Mouse (Mus musculus): ENCODE measurements around the gene Acvr1b. TPM values are rescaled to one million over a fixed set of nuclear protein-coding genes. Genes with fewer than 3 reads are reported as not detected.

Acvr1b gene
- total and polyA plus RNA-seq, 3 experiments, result under 0.01 TPM; not detected in 2

DNA sequence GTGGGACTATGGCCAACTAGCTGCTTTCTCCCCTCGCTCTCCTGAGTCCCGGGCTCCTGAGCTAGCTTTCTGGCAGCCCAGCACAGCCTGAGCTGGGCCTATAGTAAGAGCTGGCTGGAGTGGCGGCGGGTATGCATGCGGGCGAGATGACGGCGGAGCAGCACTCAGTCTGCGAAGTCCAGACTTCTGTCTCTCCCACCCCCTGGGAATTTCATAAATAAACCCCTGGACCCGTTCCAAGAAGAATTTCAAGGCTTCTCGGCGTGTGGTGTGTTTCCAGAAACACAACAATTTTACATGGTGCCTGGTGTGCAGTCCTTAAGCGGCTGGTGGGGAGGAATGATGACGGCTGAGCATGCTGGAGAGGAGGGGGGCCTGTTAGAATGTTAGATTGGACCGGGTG is 10.8 kb upstream of the Acvr1b start:
- ATAC-seq (ENCODE audit: extremely low read depth, insufficient number of reproducible peaks, low FRiP score, poor library complexity, severe bottlenecking), result no peak
- Histone ChIP-seq H3K4me1 (ENCODE audit: insufficient read depth, low read depth, low read length) (no peaks in the 10 kb centered on the region), H3K36me3 (replicated peaks) (no peaks in the 10 kb centered on the region), H3K4me3 (ENCODE audit: low read depth, low read length) (no peak overlapping the region), H3K9me3 (replicated peaks) (peaks cover 71% of the 10 kb centered on the region), H3K27me3 (ENCODE audit: insufficient read depth, low read length) (0 out of 2 replicates have a peak, but pooled peaks cover 2% of the 10 kb centered on the region)
- TF ChIP-seq CTCF (IDR thresholded peaks at IDR 0.05; ENCODE audit: low read depth, low read length) (no peak), GATA1 (IDR thresholded peaks at IDR 0.05; ENCODE audit: borderline replicate concordance, low read length) (no peak), TAL1 (conservative IDR thresholded peaks at IDR 0.05; ENCODE audit: low read depth, low read length) (no peak), POLR2AphosphoS5 (IDR thresholded peaks at IDR 0.05; ENCODE audit: insufficient replicate concordance, low read depth, low read length) (no peak), GATA2 (IDR thresholded peaks at IDR 0.05; ENCODE audit: borderline replicate concordance, low read depth, low read length) (no peak)
- no peak for DNase-seq (ENCODE audit: low spot score)

DNA sequence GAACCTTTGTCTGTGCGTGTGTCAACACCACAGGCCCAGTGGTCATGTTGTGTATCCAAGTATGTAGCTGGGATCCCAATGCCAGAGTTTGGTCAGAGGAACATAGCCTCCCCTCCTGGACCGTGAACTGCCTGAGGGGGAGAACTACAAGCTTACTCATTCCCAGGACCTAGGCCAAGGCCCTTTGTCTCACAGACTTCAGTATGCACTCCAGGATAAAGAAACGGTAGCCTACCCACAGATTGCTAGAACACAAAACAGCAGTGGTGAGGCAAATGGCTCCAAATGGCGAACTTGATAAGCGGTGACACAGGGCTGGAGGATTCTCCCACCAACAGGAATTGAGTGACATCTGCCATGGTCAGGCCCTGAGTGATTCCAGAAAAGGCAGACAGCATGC is 10.0 kb upstream of the Acvr1b start:
- Histone ChIP-seq H3K27me3 (ENCODE audit: insufficient read depth, low read length) (0 out of 2 replicates have a peak, but pooled peaks cover 2% of the 10 kb centered on the region), H3K4me3 (ENCODE audit: low read depth, low read length) (no peak overlapping the region), H3K4me1 (ENCODE audit: insufficient read depth, low read depth, low read length) (no peaks in the 10 kb centered on the region), H3K36me3 (replicated peaks) (no peaks in the 10 kb centered on the region), H3K9me3 (replicated peaks) (peaks cover 70% of the 10 kb centered on the region)
- TF ChIP-seq POLR2AphosphoS5 (IDR thresholded peaks at IDR 0.05; ENCODE audit: insufficient replicate concordance, low read depth, low read length) (no peak), GATA1 (IDR thresholded peaks at IDR 0.05; ENCODE audit: borderline replicate concordance, low read length) (no peak)
- DNase-seq (ENCODE audit: low spot score) (no peak), ATAC-seq (ENCODE audit: extremely low read depth, insufficient number of reproducible peaks, low FRiP score, poor library complexity, severe bottlenecking) (no peak)

DNA sequence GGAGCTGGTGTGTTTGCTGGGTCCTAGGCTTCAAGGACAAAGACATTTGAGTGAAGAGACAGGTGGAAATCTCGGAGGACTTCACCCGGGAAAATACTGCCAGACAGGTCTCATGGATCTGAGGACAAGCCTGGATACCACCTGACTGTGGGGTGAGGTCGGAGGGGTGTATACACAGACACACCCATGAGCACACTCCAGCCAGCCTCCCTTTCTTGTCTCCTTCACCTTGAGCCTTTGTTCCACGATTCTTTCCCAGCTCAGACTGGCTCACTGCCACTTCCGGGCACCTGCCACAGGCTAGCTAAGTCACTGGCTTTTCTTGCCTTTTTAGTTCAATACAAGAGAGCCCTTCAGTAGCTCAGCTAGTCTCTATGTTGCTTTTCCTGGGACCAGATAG is 9.6 kb upstream of the Acvr1b start:
- ATAC-seq (ENCODE audit: extremely low read depth, insufficient number of reproducible peaks, low FRiP score, poor library complexity, severe bottlenecking) (no peak), DNase-seq (ENCODE audit: low spot score) (no peak)
- Histone ChIP-seq H3K36me3 (replicated peaks) (no peaks in the 10 kb centered on the region), H3K9me3 (replicated peaks) (peaks cover 75% of the 10 kb centered on the region), H3K27me3 (ENCODE audit: insufficient read depth, low read length) (0 out of 2 replicates have a peak, but pooled peaks cover 2% of the 10 kb centered on the region), H3K4me1 (ENCODE audit: insufficient read depth, low read depth, low read length) (no peaks in the 10 kb centered on the region), H3K4me3 (ENCODE audit: low read depth, low read length) (no peak overlapping the region)
- TF ChIP-seq GATA1 (IDR thresholded peaks at IDR 0.05; ENCODE audit: borderline replicate concordance, low read length) (no peak), POLR2AphosphoS5 (IDR thresholded peaks at IDR 0.05; ENCODE audit: insufficient replicate concordance, low read depth, low read length) (no peak), GATA2 (IDR thresholded peaks at IDR 0.05; ENCODE audit: borderline replicate concordance, low read depth, low read length) (no peak), TAL1 (conservative IDR thresholded peaks at IDR 0.05; ENCODE audit: low read depth, low read length) (no peak), CTCF (IDR thresholded peaks at IDR 0.05; ENCODE audit: low read depth, low read length) (no peak)

DNA sequence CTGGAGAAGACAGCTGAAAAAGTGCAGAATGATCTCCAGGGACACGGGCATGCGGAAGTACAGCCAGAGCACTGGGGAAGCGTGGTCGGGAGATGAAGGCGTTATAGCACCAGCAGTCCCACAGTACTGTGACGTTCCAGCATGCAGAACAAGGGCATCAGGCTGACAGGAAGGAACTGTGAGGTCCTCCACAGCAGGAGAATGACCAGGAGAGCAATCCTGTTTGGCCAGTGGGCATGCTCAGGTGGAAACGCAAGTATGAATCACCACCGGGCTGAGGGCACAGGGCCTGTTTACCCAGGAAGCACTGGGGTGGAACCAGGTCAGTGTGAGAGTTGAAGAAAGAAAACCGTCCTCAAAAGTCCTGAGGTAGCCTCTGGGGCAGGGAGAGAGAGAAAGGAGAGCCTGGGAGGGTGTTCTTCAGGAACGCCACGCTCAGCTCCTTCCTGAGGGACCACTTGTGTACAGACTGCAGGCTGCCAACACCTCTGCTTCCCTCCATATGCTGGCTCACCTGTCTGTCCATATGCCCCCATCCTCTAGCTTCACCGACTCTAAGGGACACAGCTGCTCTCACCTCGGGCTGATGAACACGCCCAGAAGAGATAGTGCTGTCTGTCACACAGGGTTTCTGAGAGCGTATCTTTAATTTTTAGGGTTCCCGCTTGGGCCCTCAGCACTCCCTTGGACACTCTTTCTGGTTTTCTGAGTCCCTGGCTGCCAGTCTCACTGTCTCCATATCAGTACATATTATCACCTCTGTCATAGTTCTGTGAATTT is 8.0 kb upstream of the Acvr1b start:
- H3K4me3 ChIP-seq (ENCODE audit: low read depth, low read length), result no peak overlapping the region
- TF ChIP-seq TAL1 (conservative IDR thresholded peaks at IDR 0.05; ENCODE audit: low read depth, low read length), result no peak
- no peak for TF ChIP-seq GATA1 (IDR thresholded peaks at IDR 0.05; ENCODE audit: borderline replicate concordance, low read length)
- no peak for TF ChIP-seq CTCF (IDR thresholded peaks at IDR 0.05; ENCODE audit: low read depth, low read length)
- no peak for TF ChIP-seq GATA2 (IDR thresholded peaks at IDR 0.05; ENCODE audit: borderline replicate concordance, low read depth, low read length)
- TF ChIP-seq POLR2AphosphoS5 (IDR thresholded peaks at IDR 0.05; ENCODE audit: insufficient replicate concordance, low read depth, low read length), result no peak
- DNase-seq (ENCODE audit: low spot score) (no peak), ATAC-seq (ENCODE audit: extremely low read depth, insufficient number of reproducible peaks, low FRiP score, poor library complexity, severe bottlenecking) (no peak)
- H3K9me3 ChIP-seq (replicated peaks), result peaks cover 77% of the 10 kb centered on the region
- 0 out of 2 replicates have a peak, but pooled peaks cover 2% of the 10 kb centered on the region for H3K27me3 ChIP-seq (ENCODE audit: insufficient read depth, low read length)
- no peaks in the 10 kb centered on the region for H3K4me1 ChIP-seq (ENCODE audit: insufficient read depth, low read depth, low read length)
- H3K36me3 ChIP-seq (replicated peaks), result no peaks in the 10 kb centered on the region

DNA sequence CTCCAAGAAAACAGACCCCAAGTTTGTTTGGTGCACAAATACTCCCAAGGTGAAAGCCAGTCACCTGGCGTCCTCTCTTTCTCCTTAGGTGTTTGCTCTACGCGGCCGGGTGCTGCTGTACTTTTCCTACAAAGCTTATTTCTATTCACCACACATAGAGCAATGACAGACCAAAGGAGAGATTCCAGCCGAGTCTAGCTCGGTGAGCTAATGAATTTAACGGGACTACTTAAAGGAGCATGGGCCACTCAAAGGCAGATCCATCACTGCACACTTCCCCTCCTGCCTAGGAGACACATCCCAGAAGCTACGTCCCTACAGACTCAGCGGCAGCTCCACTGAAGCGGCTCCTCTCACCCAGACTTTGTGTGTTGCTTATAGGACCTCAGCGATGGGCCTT is 6.3 kb upstream of the Acvr1b start:
- Histone ChIP-seq H3K9me3 (replicated peaks) (peaks cover 76% of the 10 kb centered on the region), H3K4me3 (ENCODE audit: low read depth, low read length) (no peak overlapping the region), H3K4me1 (ENCODE audit: insufficient read depth, low read depth, low read length) (no peaks in the 10 kb centered on the region), H3K27me3 (ENCODE audit: insufficient read depth, low read length) (0 out of 2 replicates have a peak, but pooled peaks cover 2% of the 10 kb centered on the region), H3K36me3 (replicated peaks) (no peaks in the 10 kb centered on the region)
- no peak for DNase-seq (ENCODE audit: low spot score)
- TF ChIP-seq GATA2 (IDR thresholded peaks at IDR 0.05; ENCODE audit: borderline replicate concordance, low read depth, low read length) (no peak), POLR2AphosphoS5 (IDR thresholded peaks at IDR 0.05; ENCODE audit: insufficient replicate concordance, low read depth, low read length) (no peak), CTCF (IDR thresholded peaks at IDR 0.05; ENCODE audit: low read depth, low read length) (no peak), GATA1 (IDR thresholded peaks at IDR 0.05; ENCODE audit: borderline replicate concordance, low read length) (no peak), TAL1 (conservative IDR thresholded peaks at IDR 0.05; ENCODE audit: low read depth, low read length) (no peak)
- no peak for ATAC-seq (ENCODE audit: extremely low read depth, insufficient number of reproducible peaks, low FRiP score, poor library complexity, severe bottlenecking)

DNA sequence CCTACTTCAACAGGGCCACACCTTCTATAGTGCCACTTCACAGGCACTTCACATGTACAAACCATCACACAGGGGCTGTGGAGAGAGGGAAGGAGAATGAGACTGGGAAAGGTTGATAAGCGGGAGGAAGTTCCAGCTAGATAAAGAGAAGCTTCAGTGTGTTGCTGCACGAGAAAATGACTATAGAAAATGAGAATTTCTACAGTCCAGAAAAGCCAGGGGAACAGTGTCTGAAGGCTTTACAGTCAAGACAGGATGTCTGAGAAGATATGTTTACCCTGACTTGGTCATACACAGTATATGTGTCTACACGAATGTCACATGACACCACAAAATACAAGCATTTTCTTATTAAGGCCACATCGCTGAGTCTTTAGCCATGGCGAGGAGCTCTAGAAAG is 4.0 kb upstream of the Acvr1b start:
- no peaks in the 10 kb centered on the region for H3K4me1 ChIP-seq (ENCODE audit: insufficient read depth, low read depth, low read length)
- no peak for ATAC-seq (ENCODE audit: extremely low read depth, insufficient number of reproducible peaks, low FRiP score, poor library complexity, severe bottlenecking)
- H3K9me3 ChIP-seq (replicated peaks), result peaks cover 68% of the 10 kb centered on the region
- no peak for TF ChIP-seq POLR2AphosphoS5 (IDR thresholded peaks at IDR 0.05; ENCODE audit: insufficient replicate concordance, low read depth, low read length)
- no peak for TF ChIP-seq TAL1 (conservative IDR thresholded peaks at IDR 0.05; ENCODE audit: low read depth, low read length)
- no peak for TF ChIP-seq GATA1 (IDR thresholded peaks at IDR 0.05; ENCODE audit: borderline replicate concordance, low read length)
- no peak for TF ChIP-seq CTCF (IDR thresholded peaks at IDR 0.05; ENCODE audit: low read depth, low read length)
- TF ChIP-seq GATA2 (IDR thresholded peaks at IDR 0.05; ENCODE audit: borderline replicate concordance, low read depth, low read length), result no peak
- H3K4me3 ChIP-seq (ENCODE audit: low read depth, low read length), result no peak overlapping the region
- 0 out of 2 replicates have a peak, but pooled peaks cover 2% of the 10 kb centered on the region for H3K27me3 ChIP-seq (ENCODE audit: insufficient read depth, low read length)
- DNase-seq (ENCODE audit: low spot score), result no peak
- no peaks in the 10 kb centered on the region for H3K36me3 ChIP-seq (replicated peaks)
